Mouse (Mus musculus): ENCODE results near the gene Cpox.

Gene Cpox

GRCm38 (mm10) chr16:58700816-58701424 lies 30.8 kb downstream of the Cpox start:
- no peak for DNase-seq (ENCODE audit: low read depth, low spot score)

- DNase-seq (ENCODE audit: low read depth, low spot score) = no peak
Measured at GRCm38 (mm10) chr16:58701779-58702178, 31.7 kb downstream of the Cpox start.

DNA sequence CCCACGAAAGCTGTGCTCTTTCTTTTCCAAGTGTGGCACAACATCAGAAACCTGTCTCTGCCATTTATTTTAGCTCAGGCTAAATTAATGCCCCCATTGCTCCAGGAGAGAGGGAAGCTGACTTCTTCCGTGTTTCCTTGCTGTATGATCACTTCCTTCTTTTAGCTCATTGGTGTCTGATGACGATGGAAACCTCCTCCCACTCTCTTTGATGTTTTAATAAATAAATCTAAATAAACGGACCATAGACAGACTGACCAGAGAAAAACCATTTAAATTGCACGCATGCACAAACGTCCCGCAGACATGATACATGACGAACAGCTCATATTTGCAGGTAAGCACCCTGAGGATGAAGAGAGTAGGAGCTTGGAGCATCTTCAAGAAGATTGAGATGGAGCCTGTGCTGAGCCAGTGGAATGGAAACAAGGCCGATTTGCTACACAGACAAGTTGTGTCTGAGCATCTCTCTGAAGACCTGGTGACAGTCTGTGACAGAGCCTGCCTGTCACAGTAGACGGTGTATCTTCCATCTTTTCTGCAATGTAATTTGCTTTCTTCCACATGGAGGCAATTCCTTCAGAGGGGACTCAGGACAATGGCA lies 32.3 kb downstream of the Cpox start:
- no peak for DNase-seq (ENCODE audit: low read depth, low spot score)

DNA sequence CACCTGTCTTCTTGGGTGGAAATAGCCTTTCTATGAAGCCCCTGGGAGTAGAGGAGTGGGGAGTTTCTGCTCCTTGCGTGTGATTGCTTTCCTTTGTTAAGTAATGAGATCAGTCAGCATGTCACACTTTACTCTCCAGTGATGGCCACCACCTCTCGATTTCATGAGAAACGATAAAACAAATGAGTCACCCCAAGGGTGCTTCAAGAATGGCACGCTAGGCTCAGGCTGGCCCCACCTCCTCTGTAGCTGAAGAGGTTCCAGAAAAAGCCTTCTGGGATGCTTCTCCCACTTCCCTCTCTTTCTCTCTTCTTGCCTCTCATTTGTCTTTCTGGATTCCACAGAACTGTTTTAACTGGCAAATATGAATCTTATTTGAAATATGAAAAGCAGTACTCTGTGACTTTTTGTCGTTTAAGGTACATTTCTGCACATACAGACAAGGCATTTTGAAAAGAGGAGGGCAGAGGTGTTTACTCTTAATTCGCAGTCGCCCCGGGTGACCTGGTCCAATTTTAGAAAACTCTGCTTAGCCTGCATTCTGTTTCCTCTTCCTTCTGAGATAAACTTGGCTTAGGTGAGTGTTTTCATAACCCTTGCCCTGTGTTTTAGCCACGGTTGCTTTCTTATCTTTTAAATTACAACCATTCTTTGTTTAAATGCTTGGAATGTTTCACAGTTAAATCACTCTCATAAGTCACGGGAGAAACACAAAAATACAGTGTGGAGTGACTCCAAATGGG lies 33.5 kb downstream of the Cpox start:
- DNase-seq (ENCODE audit: low read depth, low spot score) = no peak

DNA sequence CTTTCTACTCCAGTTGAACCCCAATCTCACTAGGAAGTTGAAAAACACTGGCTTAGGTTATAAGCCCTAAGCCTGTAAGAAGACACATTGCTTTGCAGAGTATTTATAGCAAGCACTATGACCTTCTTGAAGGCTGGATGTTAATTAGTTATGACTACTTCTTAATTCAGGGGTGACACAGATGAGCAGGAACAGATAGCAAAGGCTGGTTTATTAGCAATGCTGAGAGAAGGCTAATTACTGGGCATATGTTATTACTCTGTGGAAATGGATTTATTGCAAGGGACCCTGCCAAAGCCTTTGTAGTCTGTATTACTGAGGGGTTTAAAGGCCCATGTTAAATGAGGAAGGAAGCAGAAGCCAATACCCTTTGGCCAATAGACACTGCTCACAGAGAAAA lies 34.9 kb downstream of the Cpox start:
- DNase-seq (ENCODE audit: low read depth, low spot score) = no peak

GRCm38 (mm10) chr16:58707276-58707905 lies 37.3 kb downstream of the Cpox start:
- DNase-seq (ENCODE audit: low read depth, low spot score) = no peak

GRCm38 (mm10) chr16:58708601-58709475 lies 38.7 kb downstream of the Cpox start:
- DNase-seq (ENCODE audit: low read depth, low spot score) = no peak

- no peak for DNase-seq (ENCODE audit: low read depth, low spot score)
Measured at GRCm38 (mm10) chr16:58709536-58709935, 39.4 kb downstream of the Cpox start.

GRCm38 (mm10) chr16:58712221-58712620 lies 42.1 kb downstream of the Cpox start:
- no peak for DNase-seq (ENCODE audit: low read depth, low spot score)

DNA sequence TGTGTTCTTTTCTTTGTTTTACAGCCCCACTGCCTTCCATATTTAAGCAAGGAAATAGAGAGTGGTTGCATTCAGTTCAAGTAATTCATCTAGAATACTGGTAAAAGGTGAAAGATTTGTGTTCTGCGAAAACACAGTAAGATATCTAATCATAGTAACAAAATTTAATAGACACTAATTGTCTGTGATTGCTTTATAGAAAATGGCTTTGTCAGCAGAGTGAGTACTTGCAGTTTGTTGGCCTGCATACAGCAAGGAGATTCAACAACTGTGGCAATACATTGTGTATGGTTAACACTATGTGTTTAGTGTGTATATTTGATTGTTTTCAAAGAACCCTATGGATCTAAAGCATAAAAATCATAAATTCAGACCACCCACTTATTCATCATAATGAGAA lies 43.0 kb downstream of the Cpox start:
- no peak for DNase-seq (ENCODE audit: low read depth, low spot score)

DNA sequence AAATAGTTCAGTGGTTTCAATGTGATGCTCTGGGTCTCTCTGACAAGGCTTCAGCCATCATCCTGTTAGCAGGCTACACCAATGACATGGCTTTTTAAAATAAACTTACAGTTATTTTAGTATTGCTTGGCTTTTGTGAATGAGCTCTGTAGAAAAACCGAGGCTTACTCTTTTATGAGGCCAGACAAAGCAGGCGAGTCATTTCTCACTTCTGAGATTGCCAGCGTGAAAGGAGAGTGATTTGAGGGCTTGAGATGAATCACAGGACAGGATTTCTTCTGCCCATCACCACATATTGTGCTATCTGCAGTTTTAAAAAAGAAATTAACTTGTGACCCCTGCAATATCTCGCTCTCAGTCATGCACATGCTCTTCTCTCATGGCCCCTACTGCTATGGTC lies 44.9 kb downstream of the Cpox start:
- no peak for DNase-seq (ENCODE audit: low read depth, low spot score)

- no peak for DNase-seq (ENCODE audit: low read depth, low spot score)
Measured at GRCm38 (mm10) chr16:58718666-58719120, 48.6 kb downstream of the Cpox start, which contains the start of gene Gpr15. TSS of gene Gpr15 (minus strand) at chr16:58719070.

DNA sequence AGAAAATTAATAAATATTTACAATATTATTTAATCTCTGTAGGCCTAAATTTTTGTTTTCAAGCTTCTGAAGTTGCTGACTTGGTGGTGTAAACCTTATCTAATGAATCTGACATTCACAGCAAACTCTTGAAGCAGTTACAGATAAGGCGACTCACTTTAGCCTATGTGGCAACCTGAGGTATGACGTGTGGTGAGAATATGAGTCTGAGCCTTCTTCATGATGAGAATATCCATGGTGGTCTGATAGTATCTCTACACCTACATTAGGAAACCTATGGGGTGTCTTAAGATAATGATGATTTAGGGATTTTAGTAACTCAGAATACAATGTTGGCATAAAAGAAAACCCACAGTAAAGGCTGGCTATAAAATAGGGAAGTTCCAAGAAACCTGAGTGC lies 52.2 kb downstream of the Cpox start:
- no peak for DNase-seq (ENCODE audit: low read depth, low spot score)

- no peak for DNase-seq (ENCODE audit: low read depth, low spot score)
Measured at GRCm38 (mm10) chr16:58726680-58727476, 56.8 kb downstream of the Cpox start.

- peak; percentile 86 for DNase-seq (ENCODE audit: low read depth, low spot score)
Measured at GRCm38 (mm10) chr16:58727477-58728131, 57.5 kb downstream of the Cpox start, which contains the start of gene Cldnd1. TSS of gene Cldnd1 (plus strand) at chr16:58727910.

DNA sequence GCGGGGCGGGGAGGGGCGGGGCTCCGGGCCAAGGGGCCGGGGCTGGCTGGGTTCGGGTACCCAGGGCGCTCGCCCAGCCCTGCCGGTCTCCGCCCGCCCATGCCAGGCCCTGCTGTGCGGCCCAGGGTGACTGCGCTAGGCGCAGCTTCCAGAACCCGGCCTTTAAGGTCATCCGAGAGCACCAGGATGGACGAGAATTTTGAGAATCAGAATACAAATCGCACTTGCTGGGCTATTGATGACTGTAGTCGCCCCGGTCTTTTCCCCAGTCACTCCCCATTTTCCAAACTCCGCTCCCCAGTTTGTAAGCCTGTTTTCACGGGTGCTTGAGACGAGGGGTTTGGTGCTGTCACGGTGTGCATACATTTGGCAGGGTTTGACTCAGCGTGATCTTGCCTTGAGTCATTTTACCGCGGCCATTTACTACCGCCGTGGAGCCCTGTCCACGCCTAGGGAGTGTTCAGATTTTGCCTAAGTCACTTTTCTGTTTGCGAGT lies 58.1 kb downstream of the Cpox start:
- DNase-seq (ENCODE audit: low read depth, low spot score) = no peak

- no peak for DNase-seq (ENCODE audit: low read depth, low spot score)
Measured at GRCm38 (mm10) chr16:58738205-58738604, 68.1 kb downstream of the Cpox start.

GRCm38 (mm10) chr16:58738800-58739199 lies 68.7 kb downstream of the Cpox start:
- no peak for DNase-seq (ENCODE audit: low read depth, low spot score)

- no peak for DNase-seq (ENCODE audit: low read depth, low spot score)
Measured at GRCm38 (mm10) chr16:58740751-58741150, 70.7 kb downstream of the Cpox start.

DNA sequence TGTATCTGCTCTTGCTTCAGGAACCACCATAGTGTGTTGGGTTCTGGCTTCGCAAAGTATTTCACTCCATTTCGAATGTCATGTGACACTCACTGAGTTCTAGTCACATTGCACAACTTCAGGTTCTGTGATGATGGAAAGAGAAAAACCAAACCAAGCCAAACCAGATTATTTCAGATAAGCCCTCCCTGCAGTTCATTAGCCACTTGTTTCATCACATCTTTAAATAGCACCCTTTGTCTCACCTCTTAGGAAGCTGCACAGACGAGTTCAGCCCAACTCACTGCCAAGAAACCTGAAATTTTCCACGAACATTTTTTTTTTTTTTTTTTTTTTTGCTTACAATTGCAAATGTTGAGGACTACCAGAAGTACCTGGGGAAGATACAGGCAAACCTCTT lies 76.6 kb downstream of the Cpox start:
- DNase-seq (ENCODE audit: low read depth, low spot score) = no peak
